Comparison of ENCODE assay signal across 8 mouse cellular contexts in the genomic region with DNA sequence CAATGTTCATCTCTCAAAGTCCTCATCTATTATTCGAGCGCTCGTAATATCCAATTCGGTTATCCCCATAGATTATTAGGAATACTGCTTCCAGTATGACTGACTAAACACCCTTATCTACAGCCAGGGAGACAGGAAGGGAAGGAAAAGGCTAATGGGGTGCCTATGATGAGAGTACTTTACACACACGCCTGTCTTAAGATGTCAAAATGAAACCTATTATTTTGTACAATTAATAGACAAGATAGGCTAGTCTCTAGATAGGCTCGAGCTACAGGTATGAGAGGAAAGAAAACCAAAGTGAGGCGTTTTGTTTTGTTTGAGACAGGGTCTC. TPM values are rescaled to one million over a fixed set of nuclear protein-coding genes. Genes with fewer than 3 reads are reported as not detected.
DNase-seq lines count a peak whose midpoint lies in the region; ATAC-seq and TF ChIP-seq lines count a peak whose summit lies in the region.

No protein-coding gene starts in this region.

- TF ChIP-seq POLR2A in limb, embryonic 14.5 days (IDR thresholded peaks at IDR 0.05; ENCODE audit: borderline replicate concordance, extremely low read depth, insufficient read depth, insufficient read length), result no peak

- H3K9ac ChIP-seq in lung, embryonic 15.5 days, result peak overlapping the region; percentile 100
- peak overlapping the region; percentile 96 for H3K9ac ChIP-seq in limb, embryonic 14.5 days (ENCODE audit: low read depth, low read length, severe bottlenecking)
- H3K9ac ChIP-seq in stomach, embryonic 15.5 days, result no peak overlapping the region

- H3K4me1 ChIP-seq in lung, embryonic 15.5 days, result peaks cover 17% of the 10 kb centered on the region
- peaks cover 35% of the 10 kb centered on the region for H3K4me1 ChIP-seq in erythroblast, embryonic 14.5 days (ENCODE audit: control insufficient read depth)
- peaks cover 11% of the 10 kb centered on the region; the same call in 1 of the 2 replicates for H3K4me1 ChIP-seq in limb, embryonic 14.5 days (ENCODE audit: control insufficient read depth, insufficient read depth, low read length)
- peaks cover 13% of the 10 kb centered on the region; the same call in 1 of the 2 replicates for H3K4me1 ChIP-seq in stomach, embryonic 15.5 days

- H3K27me3 ChIP-seq in lung, embryonic 15.5 days, result no peaks in the 10 kb centered on the region
- H3K27me3 ChIP-seq in erythroblast, embryonic 14.5 days (ENCODE audit: control insufficient read depth), result no peaks in the 10 kb centered on the region
- no peaks in the 10 kb centered on the region for H3K27me3 ChIP-seq in limb, embryonic 14.5 days (ENCODE audit: control insufficient read depth, insufficient read depth, low read length)
- H3K27me3 ChIP-seq in stomach, embryonic 15.5 days (replicated peaks), result no peaks in the 10 kb centered on the region

- H3K4me3 ChIP-seq in lung, embryonic 15.5 days, result peak overlapping the region; percentile 95
- H3K4me3 ChIP-seq in erythroblast, embryonic 14.5 days (replicated peaks), result peak overlapping the region; percentile 90
- peak overlapping the region; percentile 95 for H3K4me3 ChIP-seq in limb, embryonic 14.5 days (replicated peaks; ENCODE audit: low read length)
- H3K4me3 ChIP-seq in stomach, embryonic 15.5 days (replicated peaks), result peak overlapping the region; percentile 74

- DNase-seq in lung, postnatal 25 days (ENCODE audit: low spot score), result no peak
- no peak for DNase-seq in limb, embryonic 14.5 days (ENCODE audit: low spot score)
- DNase-seq in layer of hippocampus, adult 9-10 months (ENCODE audit: low spot score), result no peak
- no peak for DNase-seq in adrenal gland, postnatal 25 days
- no peak for DNase-seq in gastrocnemius, adult 8-10 months (ENCODE audit: low spot score in 2 of 2)

- H3K36me3 ChIP-seq in lung, embryonic 15.5 days, result peaks cover 29% of the 10 kb centered on the region
- H3K36me3 ChIP-seq in erythroblast, embryonic 14.5 days (ENCODE audit: control insufficient read depth), result peaks cover 38% of the 10 kb centered on the region
- H3K36me3 ChIP-seq in limb, embryonic 14.5 days (ENCODE audit: control insufficient read depth, insufficient read depth, low read length), result peaks cover 36% of the 10 kb centered on the region
- H3K36me3 ChIP-seq in stomach, embryonic 15.5 days, result peaks cover 24% of the 10 kb centered on the region

- peak overlapping the region; percentile 90 for H3K27ac ChIP-seq in lung, embryonic 15.5 days
- H3K27ac ChIP-seq in limb, embryonic 14.5 days (replicated peaks; ENCODE audit: low read depth, low read length), result peak overlapping the region; percentile 89
- peak overlapping the region; percentile 83; the same call in 1 of the 2 replicates for H3K27ac ChIP-seq in stomach, embryonic 15.5 days

- ATAC-seq in lung, embryonic 15.5 days (ENCODE audit: borderline replicate concordance, extremely low read depth, low FRiP score, low TSS enrichment), result peak; percentile 40; the same call in 1 of the 2 replicates
- no peak for ATAC-seq in limb, embryonic 14.5 days (ENCODE audit: low FRiP score, low read depth)
- peak; percentile 15 for ATAC-seq in stomach, embryonic 15.5 days (ENCODE audit: insufficient read depth, low FRiP score, low read depth)

- no peaks in the 10 kb centered on the region for H3K9me3 ChIP-seq in lung, embryonic 15.5 days
- H3K9me3 ChIP-seq in erythroblast, embryonic 14.5 days (ENCODE audit: control insufficient read depth, low read length), result no peaks in the 10 kb centered on the region
- H3K9me3 ChIP-seq in limb, embryonic 14.5 days (ENCODE audit: control insufficient read depth, low read length), result no peaks in the 10 kb centered on the region
- H3K9me3 ChIP-seq in stomach, embryonic 15.5 days, result no peaks in the 10 kb centered on the region

- peak overlapping the region; percentile 64 for H3K4me2 ChIP-seq in lung, embryonic 15.5 days
- H3K4me2 ChIP-seq in limb, embryonic 14.5 days (replicated peaks; ENCODE audit: low read depth, low read length, severe bottlenecking), result peak overlapping the region; percentile 80
- H3K4me2 ChIP-seq in stomach, embryonic 15.5 days, result peak overlapping the region; percentile 64

- WGBS in lung, embryonic 15.5 days, result 19% methylated on average over 7 of the region's 7 CpGs
- WGBS in limb, embryonic 14.5 days, result 53% methylated on average over 7 of the region's 7 CpGs
- 47% methylated on average over 7 of the region's 7 CpGs for WGBS in stomach, embryonic 15.5 days

RNA-seq across cellular contexts. Expression of a gene that starts 0.3 kb away (rescaled TPM):
- 481 and 520 TPM in 2 replicates for polyA plus RNA-seq in lung, embryonic 15.5 days (2015; fragmentation: Nextera tagmentation; extraction: Ambion mirVana)
- polyA plus RNA-seq in erythroblast, embryonic 14.5 days (2012), result 11.5 and 12.9 TPM in 2 replicates
- 232 and 505 TPM in 2 replicates for polyA plus RNA-seq in limb, embryonic 14.5 days (2012; rRNA removed)
- polyA plus RNA-seq in limb, embryonic 14.5 days (2014; fragmentation: Nextera tagmentation; extraction: Ambion mirVana), result 689 and 720 TPM in 2 replicates
- polyA plus RNA-seq in stomach, embryonic 15.5 days (2015; fragmentation: Nextera tagmentation; extraction: Ambion mirVana), result 489 and 511 TPM in 2 replicates
- total RNA-seq in adrenal gland, postnatal 25 days (2021), result 282 and 375 TPM in 2 replicates
- 100 to 1,000 TPM in 2 of 4 experiments, 10 to 100 TPM in 2; 72.3 to 128 (median 94.8) TPM for total RNA-seq in gastrocnemius, adult 8-10 months (2022)

RNA-seq across cellular contexts. Expression of a gene that starts 12.5 kb away (rescaled TPM):
- polyA plus RNA-seq in lung, embryonic 15.5 days (2015; fragmentation: Nextera tagmentation; extraction: Ambion mirVana), result 24.8 and 25.7 TPM in 2 replicates
- polyA plus RNA-seq in erythroblast, embryonic 14.5 days (2012), result 0.05 and 0.14 TPM in 2 replicates
- polyA plus RNA-seq in limb, embryonic 14.5 days (2012; rRNA removed), result 5.9 and 7.8 TPM in 2 replicates
- polyA plus RNA-seq in limb, embryonic 14.5 days (2014; fragmentation: Nextera tagmentation; extraction: Ambion mirVana), result 8.4 and 9.3 TPM in 2 replicates
- polyA plus RNA-seq in stomach, embryonic 15.5 days (2015; fragmentation: Nextera tagmentation; extraction: Ambion mirVana), result 16.4 and 18.1 TPM in 2 replicates
- total RNA-seq in adrenal gland, postnatal 25 days (2021), result 5.6 and 9.5 TPM in 2 replicates
- total RNA-seq in gastrocnemius, adult 8-10 months (2022), result 1 to 10 TPM in 1 of 4 experiments, under 1 TPM in 3; 0.73 to 1.0 (median 0.76) TPM

RNA-seq across cellular contexts. Expression of a gene that starts 37.6 kb away (rescaled TPM):
- 17.1 and 17.3 TPM in 2 replicates for polyA plus RNA-seq in lung, embryonic 15.5 days (2015; fragmentation: Nextera tagmentation; extraction: Ambion mirVana)
- polyA plus RNA-seq in erythroblast, embryonic 14.5 days (2012), result 0.26 and 0.33 TPM in 2 replicates
- 20.1 and 22.8 TPM in 2 replicates for polyA plus RNA-seq in limb, embryonic 14.5 days (2012; rRNA removed)
- polyA plus RNA-seq in limb, embryonic 14.5 days (2014; fragmentation: Nextera tagmentation; extraction: Ambion mirVana), result 11.1 and 13.6 TPM in 2 replicates
- 18.9 and 20.8 TPM in 2 replicates for polyA plus RNA-seq in stomach, embryonic 15.5 days (2015; fragmentation: Nextera tagmentation; extraction: Ambion mirVana)
- total RNA-seq in adrenal gland, postnatal 25 days (2021), result 29.6 and 33.4 TPM in 2 replicates
- 10 to 100 TPM; 13.3 to 19.5 (median 14.9) TPM for total RNA-seq in gastrocnemius, adult 8-10 months (2022)

Comparison
In these comparisons a context has a peak if more than half of its experiments do, and no peak if none do; other contexts are left out.
1. RNA of a gene that starts 0.3 kb away (polyA plus RNA-seq): 232 to 720 TPM in limb, embryonic 14.5 days, 489 to 511 TPM in stomach, embryonic 15.5 days and 481 to 520 TPM in lung, embryonic 15.5 days; 11.5 to 12.9 TPM in erythroblast, embryonic 14.5 days; every median in the first group is over 10 times any median in the second.
2. Peak in every context shown above with its lines, with median percentiles within 50 percentile points of each other: H3K27ac ChIP-seq, H3K4me2 ChIP-seq and H3K4me3 ChIP-seq.